Mouse (Mus musculus) testis, adult 2 months (tissue): ENCODE data around the gene Gps1. TPM values are rescaled to one million over a fixed set of nuclear protein-coding genes. Genes with fewer than 3 reads are reported as not detected.

Experiments used
- H3K27ac ChIP-seq: fragments of 200-500 bp; 2 replicates; pipeline ENCODE4 v1.5.1; 2012; ENCODE audit warnings: low read depth, low read length; ENCODE audit not compliant: control insufficient read depth, insufficient read depth
- H3K27me3 ChIP-seq: fragments of 200-500 bp; 2 replicates; pipeline ENCODE4 v1.6.1; 2012; ENCODE audit warnings: mild to moderate bottlenecking, low read length, moderate library complexity; ENCODE audit not compliant: control insufficient read depth, insufficient read depth
- H3K36me3 ChIP-seq: fragments of 200-500 bp; 2 replicates; pipeline ENCODE4 v1.6.1; 2012; ENCODE audit warnings: mild to moderate bottlenecking, low read length; ENCODE audit not compliant: control insufficient read depth, insufficient read depth
- H3K4me1 ChIP-seq: fragments of 200-500 bp; 2 replicates; pipeline ENCODE4 v1.6.1; 2012; ENCODE audit warnings: low read length; ENCODE audit not compliant: control insufficient read depth, insufficient read depth
- H3K4me3 ChIP-seq: fragments of 200-500 bp; 2 replicates; pipeline ENCODE4 v1.5.1; 2012; ENCODE audit warnings: low read depth, mild to moderate bottlenecking, low read length, moderate library complexity, mixed read lengths; ENCODE audit not compliant: control insufficient read depth
- CTCF ChIP-seq: fragments of 200-500 bp; IDR thresholded peaks from 2 replicates; pipeline ENCODE4 v1.5.1; 2012; ENCODE audit warnings: low read depth, mild to moderate bottlenecking, inconsistent platforms, low read length, moderate library complexity; ENCODE audit not compliant: control insufficient read depth, insufficient read depth, insufficient replicate concordance
- POLR2A ChIP-seq: fragments of 200-500 bp; IDR thresholded peaks from 2 replicates; pipeline ENCODE4 v1.6.1; 2012; ENCODE audit warnings: low read depth, mild to moderate bottlenecking, inconsistent platforms, low read length, moderate library complexity; ENCODE audit not compliant: control insufficient read depth
- polyA plus RNA-seq: library from polyadenylated mRNA; depleted of rRNA; stranded (reverse); fragments of >200 nt; gene quantifications from 2 replicates; pipeline ENCODE4 v1.2.3, GENCODE M21; 2012

The Gps1 gene
- polyA plus RNA-seq, 1 experiment: 233 TPM

DNA sequence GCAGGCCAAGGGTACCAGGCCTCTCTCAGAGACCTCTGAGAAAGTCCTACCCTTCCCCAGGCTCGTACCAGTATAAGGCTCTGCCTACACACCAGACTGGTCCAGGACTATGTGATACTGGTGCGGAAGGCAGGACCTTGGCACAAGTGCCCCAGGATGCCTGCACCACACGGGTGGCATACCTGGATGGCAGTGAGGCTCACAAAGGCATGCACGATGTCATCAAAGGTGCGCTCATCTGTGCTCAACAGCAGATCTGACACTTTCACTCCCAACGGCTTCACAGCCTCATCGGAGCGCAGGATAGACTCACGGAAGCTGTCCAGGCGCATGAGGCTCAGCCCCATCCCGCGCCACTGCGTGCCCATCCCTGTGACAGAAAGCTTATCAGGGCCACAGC, 34.2 kb downstream of the Gps1 start:
- no peaks in the 10 kb centered on the region for H3K27me3 ChIP-seq
- no peak overlapping the region for H3K27ac ChIP-seq
- H3K36me3 ChIP-seq: no peaks in the 10 kb centered on the region; the same call in none of the 2 replicates
- H3K4me1 ChIP-seq: peaks cover 6% of the 10 kb centered on the region
- no peak for TF ChIP-seq CTCF
- TF ChIP-seq POLR2A: no peak
- H3K4me3 ChIP-seq: no peak overlapping the region

DNA sequence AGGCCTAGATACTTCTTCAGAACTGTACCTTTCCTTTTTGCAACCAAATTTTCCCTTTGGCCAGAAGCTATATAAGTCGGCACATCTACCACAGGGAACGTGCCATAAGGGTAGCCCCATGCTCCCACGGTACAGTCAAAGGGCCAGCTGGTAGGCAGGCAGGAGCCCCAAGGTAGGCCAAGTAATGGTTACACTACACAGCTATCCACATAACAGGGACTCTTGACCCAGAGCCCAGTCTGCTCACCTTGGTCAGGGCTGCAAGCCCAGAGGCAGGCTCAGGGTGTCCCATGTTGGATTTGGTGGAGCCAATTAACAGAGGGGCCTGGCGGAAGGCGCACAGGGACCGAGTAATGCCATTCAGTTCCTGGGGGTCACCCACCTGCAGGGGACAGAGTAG, 35.5 kb downstream of the Gps1 start:
- no peaks in the 10 kb centered on the region for H3K27me3 ChIP-seq
- peaks cover 9% of the 10 kb centered on the region for H3K4me1 ChIP-seq
- H3K36me3 ChIP-seq: no peaks in the 10 kb centered on the region; the same call in none of the 2 replicates
- no peak overlapping the region for H3K4me3 ChIP-seq
- TF ChIP-seq POLR2A: no peak
- no peak for TF ChIP-seq CTCF
- H3K27ac ChIP-seq: no peak overlapping the region

DNA sequence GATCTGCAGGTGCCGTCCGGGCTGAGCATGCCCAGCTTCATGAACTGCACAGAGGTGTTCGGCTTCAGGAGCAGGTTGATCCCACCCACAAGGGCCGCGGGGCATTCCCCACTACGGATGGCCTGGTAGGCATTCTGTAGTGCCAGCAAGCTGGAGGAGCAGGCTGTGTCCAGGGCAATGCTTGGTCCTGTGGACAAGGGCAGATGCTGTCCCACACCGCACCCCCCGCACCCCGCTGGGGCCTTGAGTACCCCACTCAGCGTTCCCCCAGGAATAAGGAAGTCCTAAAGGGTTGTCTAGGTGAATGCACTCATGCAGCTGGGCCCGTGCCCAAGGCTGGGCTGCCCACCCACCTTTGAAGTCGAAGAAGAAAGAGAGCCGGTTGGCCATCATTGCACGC, 36.5 kb downstream of the Gps1 start:
- no peak overlapping the region for H3K4me3 ChIP-seq
- H3K36me3 ChIP-seq: no peaks in the 10 kb centered on the region; the same call in 1 of the 2 replicates
- H3K27me3 ChIP-seq: no peaks in the 10 kb centered on the region
- H3K27ac ChIP-seq: no peak overlapping the region
- TF ChIP-seq CTCF (no peak), POLR2A (no peak)
- H3K4me1 ChIP-seq: peaks cover 18% of the 10 kb centered on the region

GRCm38 (mm10) chr11:120821076-120821922, 37.2 kb downstream of the Gps1 start:
- Histone ChIP-seq H3K4me3 (no peak overlapping the region), H3K27me3 (no peaks in the 10 kb centered on the region), H3K4me1 (peaks cover 18% of the 10 kb centered on the region), H3K36me3 (no peaks in the 10 kb centered on the region; the same call in 1 of the 2 replicates), H3K27ac (no peak overlapping the region)
- TF ChIP-seq POLR2A: no peak
- TF ChIP-seq CTCF: no peak

GRCm38 (mm10) chr11:120822321-120822720, 38.2 kb downstream of the Gps1 start:
- Histone ChIP-seq H3K4me3 (peak overlapping the region; percentile 12; the same call in 1 of the 2 replicates), H3K27me3 (no peaks in the 10 kb centered on the region), H3K36me3 (no peaks in the 10 kb centered on the region; the same call in 1 of the 2 replicates), H3K27ac (no peak overlapping the region), H3K4me1 (peaks cover 18% of the 10 kb centered on the region)
- no peak for TF ChIP-seq CTCF
- no peak for TF ChIP-seq POLR2A

DNA sequence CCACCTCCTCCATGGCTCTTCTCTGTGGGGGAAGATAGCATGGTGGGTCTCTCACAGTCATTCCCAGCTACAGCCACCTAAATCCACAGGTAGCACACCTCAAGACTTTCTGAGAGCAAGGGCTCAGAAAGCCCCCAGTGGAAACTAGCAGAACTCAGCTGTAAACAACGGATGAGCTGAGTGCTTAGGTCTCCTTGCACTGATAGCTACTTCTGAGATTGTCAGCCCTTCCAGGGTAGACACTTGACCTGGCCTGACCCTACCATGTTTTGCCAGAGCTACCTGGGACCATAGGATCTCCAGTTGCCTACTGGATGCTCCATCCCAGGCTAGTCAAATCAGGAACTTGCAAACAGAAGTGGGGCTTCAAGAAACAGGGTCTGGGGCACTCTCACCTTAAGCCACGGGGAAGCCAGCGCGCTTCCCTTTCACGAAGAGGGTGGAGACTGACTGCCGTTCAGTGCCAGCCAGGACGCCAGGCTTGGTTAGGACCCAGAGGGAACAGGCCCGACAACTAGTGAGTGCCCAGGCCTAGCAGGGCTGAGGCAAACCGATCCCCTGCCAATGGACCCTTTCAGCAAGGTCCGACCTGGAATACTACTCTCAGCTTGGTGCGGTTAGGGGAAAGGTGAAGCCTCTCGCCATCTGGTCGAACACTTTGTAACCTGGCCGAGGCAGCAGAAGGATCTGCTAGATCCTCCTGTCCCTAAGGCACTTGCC, 38.9 kb downstream of the Gps1 start:
- H3K27me3 ChIP-seq: no peaks in the 10 kb centered on the region
- TF ChIP-seq POLR2A: peak; percentile 27; the same call in 1 of the 2 replicates
- TF ChIP-seq CTCF: no peak
- peaks cover 18% of the 10 kb centered on the region for H3K4me1 ChIP-seq
- H3K27ac ChIP-seq: peak overlapping the region; percentile 86
- peak overlapping the region; percentile 83 for H3K4me3 ChIP-seq
- no peaks in the 10 kb centered on the region; the same call in 1 of the 2 replicates for H3K36me3 ChIP-seq

GRCm38 (mm10) chr11:120823551-120823947, 39.5 kb downstream of the Gps1 start:
- no peaks in the 10 kb centered on the region; the same call in 1 of the 2 replicates for H3K36me3 ChIP-seq
- peak overlapping the region; percentile 86 for H3K27ac ChIP-seq
- H3K27me3 ChIP-seq: no peaks in the 10 kb centered on the region
- H3K4me1 ChIP-seq: peaks cover 18% of the 10 kb centered on the region
- peak overlapping the region; percentile 83 for H3K4me3 ChIP-seq
- TF ChIP-seq POLR2A (no peak), CTCF (no peak)
